Mouse (Mus musculus) stomach, postnatal 0 days (tissue): ENCODE measurements at regions not wholly inside any gene's neighbourhood (a gene's known extent, or its start where the extent isn't known, plus 50 kb on each side); places are given as distances from the start of the nearest gene placed in this dataset.

Experiments
- ATAC-seq: fragments of 200-750 bp; cut with Nextera tagmentation; 2 replicates; pipeline ENCODE4 v1.8.0; 2017; ENCODE audit not compliant: low FRiP score, low TSS enrichment
- DNase-seq: peaks from one replicate; pipeline ENCODE4 v3.0.0-alpha.2; 2016; ENCODE audit warnings: low spot score
- H3K27ac ChIP-seq: fragments of 300-500 bp; sonication (generic); replicated peaks from 2 replicates; pipeline ENCODE4 v1.5.1; 2014; ENCODE audit warnings: mild to moderate bottlenecking, control low read depth
- H3K27me3 ChIP-seq: fragments of 300-500 bp; sonication (generic); 2 replicates; pipeline ENCODE4 v1.6.1; 2014; ENCODE audit warnings: low read length; ENCODE audit not compliant: control insufficient read depth, insufficient read depth
- H3K36me3 ChIP-seq: fragments of 300-500 bp; sonication (generic); 2 replicates; pipeline ENCODE4 v1.6.1; 2014; ENCODE audit warnings: low read length, mixed read lengths; ENCODE audit not compliant: control insufficient read depth, insufficient read depth
- H3K4me1 ChIP-seq: fragments of 300-500 bp; sonication (generic); replicated peaks from 2 replicates; pipeline ENCODE4 v1.6.1; 2014; ENCODE audit warnings: antibody characterized with exemption; ENCODE audit not compliant: control insufficient read depth, insufficient read depth
- H3K4me2 ChIP-seq: fragments of 300-500 bp; sonication (generic); replicated peaks from 2 replicates; pipeline ENCODE4 v1.6.1; 2014; ENCODE audit warnings: low read depth, mild to moderate bottlenecking, control low read depth, moderate library complexity
- H3K4me3 ChIP-seq: fragments of 300-500 bp; sonication (generic); 2 replicates; pipeline ENCODE4 v1.5.1; 2014; ENCODE audit warnings: low read depth, low read length, control low read depth
- H3K9ac ChIP-seq: fragments of 300-500 bp; sonication (generic); 2 replicates; pipeline ENCODE4 v1.6.1; 2014; ENCODE audit warnings: mild to moderate bottlenecking, low read length, control low read depth, mixed read lengths
- H3K9me3 ChIP-seq: fragments of 300-500 bp; sonication (generic); 2 replicates; pipeline ENCODE4 v1.6.1; 2016; ENCODE audit warnings: low read length; ENCODE audit not compliant: control insufficient read depth
- CTCF ChIP-seq: IDR thresholded peaks from 2 replicates; pipeline ENCODE4 v1.5.1; 2016; ENCODE audit warnings: antibody characterized with exemption, low read depth, mild to moderate bottlenecking, moderate library complexity
- EP300 ChIP-seq: optimal IDR thresholded peaks from 2 replicates; pipeline ENCODE3; 2016; ENCODE audit warnings: antibody characterized with exemption
- WGBS: fragments of 180-500 bp; shearing (Covaris S2); extraction: QIAGEN DNeasy Blood & Tissue Kit; methylation state at CpG from one replicate; pipeline ENCODE4 v1.1.7; 2014; 5-methylcytosine and 5-hydroxymethylcytosine counted together

DNA sequence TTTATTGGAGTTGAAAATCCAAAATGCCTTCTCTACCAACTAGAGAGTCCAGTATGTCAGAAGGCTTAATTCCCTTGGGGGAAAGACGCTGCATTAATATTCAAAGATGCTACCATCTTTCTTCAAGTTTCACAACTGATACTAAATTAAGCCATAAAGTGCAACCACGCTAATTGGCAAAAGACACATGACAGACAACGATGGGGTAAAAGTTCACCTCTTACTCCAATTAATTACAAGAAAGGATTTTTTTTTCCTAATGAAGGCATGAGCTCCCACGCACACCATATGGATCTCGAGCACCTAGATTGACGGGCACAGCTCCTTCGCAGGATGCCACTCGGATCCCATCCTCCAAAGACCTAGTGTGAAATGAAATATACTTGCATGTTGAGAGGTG, 311.5 kb upstream of the Castor2 start:
- no peaks in the 10 kb centered on the region for H3K9me3 ChIP-seq
- no peak overlapping the region for H3K27ac ChIP-seq
- H3K4me2 ChIP-seq: no peak overlapping the region
- WGBS: 92% methylated on average over 8 of the region's 8 CpGs
- no peaks in the 10 kb centered on the region for H3K36me3 ChIP-seq
- DNase-seq (no peak), ATAC-seq (no peak)
- H3K4me3 ChIP-seq: no peak overlapping the region
- no peak overlapping the region for H3K9ac ChIP-seq
- H3K27me3 ChIP-seq: no peaks in the 10 kb centered on the region
- no peaks in the 10 kb centered on the region for H3K4me1 ChIP-seq
- TF ChIP-seq CTCF (no peak), EP300 (no peak)

DNA sequence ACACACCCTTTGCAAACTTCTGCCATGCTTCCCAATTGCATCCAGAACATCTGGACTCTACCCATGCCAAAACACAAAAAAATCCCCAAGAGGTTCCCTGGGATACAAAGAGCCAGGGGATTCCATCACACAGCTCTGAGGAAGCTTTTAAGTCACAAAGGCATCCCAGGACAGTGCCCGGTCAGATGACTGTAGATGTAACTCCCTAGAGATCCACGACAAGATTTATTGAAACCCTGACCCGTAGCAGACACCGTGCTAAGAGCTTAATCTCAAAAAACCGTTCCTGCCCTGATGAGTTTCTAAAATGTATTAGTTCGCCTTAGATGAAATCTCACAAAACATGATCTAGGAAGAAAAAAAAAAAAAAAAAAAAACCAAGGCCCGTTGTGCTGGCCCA, 312.0 kb upstream of the Castor2 start:
- no peaks in the 10 kb centered on the region for H3K36me3 ChIP-seq
- H3K4me1 ChIP-seq: no peaks in the 10 kb centered on the region
- H3K9me3 ChIP-seq: no peaks in the 10 kb centered on the region
- DNase-seq: no peak
- ATAC-seq: no peak
- H3K27me3 ChIP-seq: no peaks in the 10 kb centered on the region
- no peak overlapping the region for H3K4me3 ChIP-seq
- WGBS: 63% methylated on average over 7 of the region's 7 CpGs
- H3K4me2 ChIP-seq: no peak overlapping the region
- H3K27ac ChIP-seq: no peak overlapping the region
- TF ChIP-seq CTCF: no peak
- TF ChIP-seq EP300: no peak
- no peak overlapping the region for H3K9ac ChIP-seq

DNA sequence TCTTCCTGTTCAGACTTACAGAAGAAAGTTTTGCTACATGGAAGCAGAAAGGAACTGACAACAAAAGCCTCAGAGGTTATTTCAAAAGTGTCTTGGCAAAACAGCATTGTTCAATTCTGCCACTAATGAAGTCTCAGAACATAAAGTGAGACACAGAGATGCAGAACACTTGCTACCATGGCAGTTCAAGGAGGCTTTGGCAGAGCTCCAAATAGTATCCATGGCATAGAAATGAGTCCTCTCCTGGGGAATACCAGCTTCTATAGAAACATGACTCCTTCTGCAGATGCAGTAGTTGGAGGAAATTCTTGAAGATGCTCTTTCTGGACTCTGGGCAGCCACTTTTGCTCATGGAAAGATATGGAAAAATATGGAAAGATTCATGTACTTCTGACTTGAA, 322.9 kb upstream of the Castor2 start:
- no peaks in the 10 kb centered on the region for H3K4me1 ChIP-seq
- no peak overlapping the region for H3K27ac ChIP-seq
- no peak overlapping the region for H3K4me2 ChIP-seq
- DNase-seq: no peak
- TF ChIP-seq CTCF (no peak), EP300 (no peak)
- no peak overlapping the region for H3K9ac ChIP-seq
- no peak for ATAC-seq
- no peaks in the 10 kb centered on the region for H3K27me3 ChIP-seq
- no peaks in the 10 kb centered on the region for H3K9me3 ChIP-seq
- H3K36me3 ChIP-seq: no peaks in the 10 kb centered on the region
- no peak overlapping the region for H3K4me3 ChIP-seq

DNA sequence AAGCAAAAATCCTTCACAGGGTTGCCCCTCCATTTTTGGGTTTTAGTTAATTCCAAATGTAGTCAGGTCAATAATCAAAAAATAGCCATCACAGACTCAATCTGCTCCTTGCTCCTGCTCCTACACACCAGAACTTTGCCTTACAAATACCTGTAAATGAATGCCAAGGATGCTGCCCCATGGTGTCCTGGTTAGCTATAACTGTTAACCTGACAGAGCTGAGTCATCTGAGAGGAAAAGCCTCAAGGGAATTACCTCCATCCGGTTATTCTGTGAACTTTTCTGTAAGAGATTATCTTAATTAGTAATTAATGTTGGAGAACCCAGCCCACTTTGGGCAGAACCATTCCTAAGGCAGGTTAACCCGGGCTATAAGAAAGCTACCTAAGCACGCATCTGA, 325.4 kb upstream of the Castor2 start:
- TF ChIP-seq CTCF: no peak
- TF ChIP-seq EP300: no peak
- Histone ChIP-seq H3K36me3 (no peaks in the 10 kb centered on the region), H3K9ac (no peak overlapping the region), H3K27me3 (no peaks in the 10 kb centered on the region), H3K4me2 (no peak overlapping the region), H3K4me1 (no peaks in the 10 kb centered on the region), H3K27ac (no peak overlapping the region), H3K9me3 (no peaks in the 10 kb centered on the region), H3K4me3 (no peak overlapping the region)
- WGBS: 77% methylated on average over 3 of the region's 3 CpGs
- DNase-seq (no peak), ATAC-seq (no peak)

DNA sequence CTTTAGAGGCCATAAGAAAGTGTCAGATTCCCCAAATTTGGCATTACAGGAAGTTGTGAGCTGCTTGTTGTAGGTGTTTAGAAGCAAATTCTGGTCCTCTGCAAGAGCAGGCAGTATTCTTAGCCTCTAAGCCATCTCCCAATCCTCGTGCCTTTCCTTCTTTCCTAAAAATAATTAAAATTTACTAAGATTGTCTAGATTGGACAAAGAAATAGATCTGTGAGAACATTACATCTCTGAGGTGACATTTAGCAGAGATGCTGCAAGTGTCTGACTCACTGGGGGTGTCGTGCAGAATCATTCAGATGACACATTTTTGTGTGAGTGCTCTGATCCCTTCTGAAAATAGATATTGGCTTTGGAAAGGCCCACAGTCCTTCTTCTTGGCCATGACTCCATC, 330.7 kb upstream of the Castor2 start:
- 55% methylated on average over 2 of the region's 2 CpGs for WGBS
- ATAC-seq (no peak), DNase-seq (no peak)
- no peak overlapping the region for H3K4me3 ChIP-seq
- H3K36me3 ChIP-seq: no peaks in the 10 kb centered on the region
- H3K4me2 ChIP-seq: no peak overlapping the region
- no peaks in the 10 kb centered on the region for H3K27me3 ChIP-seq
- no peaks in the 10 kb centered on the region for H3K9me3 ChIP-seq
- H3K9ac ChIP-seq: no peak overlapping the region
- H3K4me1 ChIP-seq: no peaks in the 10 kb centered on the region
- TF ChIP-seq CTCF: no peak
- TF ChIP-seq EP300: no peak
- no peak overlapping the region for H3K27ac ChIP-seq

DNA sequence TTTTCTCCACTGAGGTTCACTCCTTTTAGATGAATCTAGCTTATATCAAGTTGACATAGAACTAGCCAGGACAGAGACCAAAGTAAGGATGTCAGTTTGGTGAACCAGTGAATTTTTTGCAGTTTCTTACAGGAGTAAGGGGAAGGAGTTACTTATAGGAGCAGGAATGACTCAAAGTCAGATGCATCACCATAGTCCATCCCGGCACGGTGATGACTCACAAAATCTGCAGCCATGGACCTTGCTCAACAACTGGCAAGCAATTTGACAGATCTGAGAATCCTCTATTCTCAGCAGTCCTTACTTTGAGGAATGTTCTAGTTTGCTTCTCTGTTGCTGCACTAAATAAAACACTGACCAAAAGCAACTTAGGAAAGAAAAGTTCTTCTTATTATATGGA, 341.7 kb upstream of the Castor2 start:
- H3K4me1 ChIP-seq: no peaks in the 10 kb centered on the region
- no peak overlapping the region for H3K27ac ChIP-seq
- H3K4me2 ChIP-seq: no peak overlapping the region
- ATAC-seq (no peak), DNase-seq (no peak)
- H3K9ac ChIP-seq: no peak overlapping the region
- no peaks in the 10 kb centered on the region for H3K27me3 ChIP-seq
- 87% methylated on average over 2 of the region's 2 CpGs for WGBS
- no peaks in the 10 kb centered on the region for H3K36me3 ChIP-seq
- TF ChIP-seq EP300 (no peak), CTCF (no peak)
- no peak overlapping the region for H3K4me3 ChIP-seq
- H3K9me3 ChIP-seq: no peaks in the 10 kb centered on the region

DNA sequence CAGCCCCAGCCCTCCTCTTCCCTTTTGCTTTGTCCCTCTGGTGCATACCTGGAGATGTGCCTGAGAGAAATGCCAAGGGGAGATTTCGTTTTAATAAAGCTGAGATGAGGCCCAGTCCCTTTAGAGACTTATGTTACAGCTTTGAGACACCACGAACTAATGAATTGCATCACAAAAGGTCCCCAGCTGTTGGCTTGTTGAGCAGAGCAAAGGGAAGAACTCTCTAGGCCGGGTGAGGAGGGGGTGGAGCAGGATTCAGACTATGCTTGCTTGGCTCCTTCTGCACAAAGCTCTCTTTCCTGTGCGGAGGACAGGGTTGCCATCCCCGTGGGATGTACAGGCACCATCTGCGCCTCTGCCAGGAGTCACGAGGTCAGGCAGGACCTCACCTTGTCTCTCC, 345.3 kb upstream of the Castor2 start:
- no peaks in the 10 kb centered on the region for H3K36me3 ChIP-seq
- 27% methylated on average over 7 of the region's 7 CpGs for WGBS
- no peak overlapping the region for H3K4me3 ChIP-seq
- H3K4me1 ChIP-seq: no peaks in the 10 kb centered on the region
- H3K27ac ChIP-seq: no peak overlapping the region
- DNase-seq: no peak
- no peaks in the 10 kb centered on the region for H3K9me3 ChIP-seq
- ATAC-seq: no peak
- no peak overlapping the region for H3K4me2 ChIP-seq
- H3K9ac ChIP-seq: no peak overlapping the region
- TF ChIP-seq CTCF (no peak), EP300 (no peak)
- no peaks in the 10 kb centered on the region for H3K27me3 ChIP-seq
